Mouse (Mus musculus) frontal cortex, postnatal 36 days (tissue): ENCODE results near the gene Srpx.

Source experiments
- DNase-seq, 2 experiments: peaks; one replicate each; pipeline ENCODE4 v3.0.0; 2022; ENCODE audit warnings: low spot score in 2 of 2

Srpx gene

GRCm38 (mm10) chrX:10117065-10117719 lies at the start of gene Srpx:
TSS of gene Srpx (minus strand) at chrX:10117709.
- no peak for DNase-seq

- DNase-seq = no peak
These were observed 34.9 kb upstream of the Srpx start for GRCm38 (mm10) chrX:10152390-10152789.

GRCm38 (mm10) chrX:10115780-10116179 lies 1.7 kb downstream of the Srpx start:
- peak; percentile 6 to 35 for DNase-seq

- no peak for DNase-seq
These were observed 6.8 kb downstream of the Srpx start for GRCm38 (mm10) chrX:10110736-10111135.

- no peak for DNase-seq
These were observed 9.0 kb downstream of the Srpx start for GRCm38 (mm10) chrX:10108558-10108957.

GRCm38 (mm10) chrX:10105475-10105874 lies 12.0 kb downstream of the Srpx start:
- no peak for DNase-seq

- DNase-seq = no peak
These were observed 14.8 kb downstream of the Srpx start for GRCm38 (mm10) chrX:10102739-10103138.

- no peak for DNase-seq
These were observed 21.7 kb downstream of the Srpx start for GRCm38 (mm10) chrX:10095797-10096196.

GRCm38 (mm10) chrX:10080385-10080784 lies 37.1 kb downstream of the Srpx start:
- DNase-seq = no peak

- DNase-seq = no peak
These were observed 37.5 kb downstream of the Srpx start for GRCm38 (mm10) chrX:10079981-10080380.

GRCm38 (mm10) chrX:10073966-10074365 lies 43.5 kb downstream of the Srpx start:
- peak in 1 of 2 experiments; percentile 4 for DNase-seq

- DNase-seq = no peak
These were observed 46.0 kb downstream of the Srpx start for GRCm38 (mm10) chrX:10071529-10071928.

GRCm38 (mm10) chrX:10070689-10071088 lies 46.8 kb downstream of the Srpx start:
- DNase-seq = peak in 1 of 2 experiments; percentile 31

- no peak for DNase-seq
These were observed 48.1 kb downstream of the Srpx start for GRCm38 (mm10) chrX:10069405-10069804.

GRCm38 (mm10) chrX:10063781-10064180 lies 53.7 kb downstream of the Srpx start:
- no peak for DNase-seq

GRCm38 (mm10) chrX:10063361-10063760 lies 54.1 kb downstream of the Srpx start:
- no peak for DNase-seq

- DNase-seq = no peak
These were observed 55.3 kb downstream of the Srpx start for GRCm38 (mm10) chrX:10062201-10062600.

GRCm38 (mm10) chrX:10034666-10035065 lies 82.8 kb downstream of the Srpx start:
- DNase-seq = no peak

- no peak for DNase-seq
These were observed 107.3 kb downstream of the Srpx start for GRCm38 (mm10) chrX:10010202-10010601.

GRCm38 (mm10) chrX:10007675-10008270 lies 109.7 kb downstream of the Srpx start:
- DNase-seq = no peak

GRCm38 (mm10) chrX:10005946-10006345 lies 111.6 kb downstream of the Srpx start:
- no peak for DNase-seq

GRCm38 (mm10) chrX:10000718-10001117 lies 116.8 kb downstream of the Srpx start:
- DNase-seq = no peak
